Mouse (Mus musculus) spleen, adult 2 months (tissue): ENCODE measurements at regions not wholly inside any gene's neighbourhood (a gene's known extent, or its start where the extent isn't known, plus 50 kb on each side); places are given as distances from the start of the nearest gene placed in this dataset.

Experiments
- DNase-seq, 2 experiments: peaks; one replicate each; pipeline versions ENCODE4 v3.0.0 to v3.0.0-alpha.2; 2012 to 2021; ENCODE audit warnings: low spot score in 2 of 2, low read depth in 1 of 2
- H3K27ac ChIP-seq: fragments of 200-500 bp; 2 replicates; pipeline ENCODE4 v1.5.1; 2012; ENCODE audit warnings: low read length, inconsistent platforms; ENCODE audit not compliant: insufficient read depth
- H3K27me3 ChIP-seq: fragments of 200-500 bp; 2 replicates; pipeline ENCODE4 v1.6.1; 2012; ENCODE audit warnings: mild to moderate bottlenecking, moderate library complexity, low read length, inconsistent platforms; ENCODE audit not compliant: control insufficient read depth, insufficient read depth
- H3K36me3 ChIP-seq: fragments of 200-500 bp; 2 replicates; pipeline ENCODE4 v1.6.1; 2012; ENCODE audit warnings: mild to moderate bottlenecking, low read length, inconsistent platforms; ENCODE audit not compliant: control insufficient read depth, insufficient read depth
- H3K4me1 ChIP-seq: fragments of 200-500 bp; 2 replicates; pipeline ENCODE4 v1.6.1; 2011; ENCODE audit warnings: inconsistent platforms; ENCODE audit not compliant: control insufficient read depth, insufficient read depth, insufficient read length
- H3K4me3 ChIP-seq: fragments of 200-500 bp; 2 replicates; pipeline ENCODE4 v1.5.1; 2011; ENCODE audit warnings: mild to moderate bottlenecking, inconsistent platforms; ENCODE audit not compliant: insufficient read depth, insufficient read length; ENCODE audit errors: extremely low read depth
- CTCF ChIP-seq: fragments of 200-500 bp; IDR thresholded peaks from 2 replicates; pipeline ENCODE4 v1.5.1; 2011; ENCODE audit warnings: mild to moderate bottlenecking, inconsistent platforms; ENCODE audit not compliant: insufficient read depth, insufficient read length, insufficient replicate concordance; ENCODE audit errors: extremely low read depth
- POLR2A ChIP-seq: fragments of 200-500 bp; IDR thresholded peaks from 2 replicates; pipeline ENCODE4 v1.6.1; 2011; ENCODE audit warnings: low read depth, low read length, inconsistent platforms
- WGBS: fragments of 180-500 bp; shearing (Covaris S2); methylation state at CpG from one replicate; pipeline ENCODE4 v1.1.7; 2018; 5-methylcytosine and 5-hydroxymethylcytosine counted together

- no peak for DNase-seq
- H3K4me3 ChIP-seq: no peak overlapping the region
- H3K36me3 ChIP-seq: no peaks in the 10 kb centered on the region
- H3K27ac ChIP-seq: no peak overlapping the region
- TF ChIP-seq POLR2A: no peak
- TF ChIP-seq CTCF: no peak
- no peaks in the 10 kb centered on the region for H3K27me3 ChIP-seq
- 94% methylated on average over 3 of the region's 3 CpGs for WGBS
- H3K4me1 ChIP-seq: no peaks in the 10 kb centered on the region
Observed at GRCm38 (mm10) chr14:15603954-15604523, 165.3 kb upstream of the Lrrc3b start.

- TF ChIP-seq POLR2A (no peak), CTCF (no peak)
Observed at GRCm38 (mm10) chr14:15610166-15610565, 171.4 kb upstream of the Lrrc3b start.

DNA sequence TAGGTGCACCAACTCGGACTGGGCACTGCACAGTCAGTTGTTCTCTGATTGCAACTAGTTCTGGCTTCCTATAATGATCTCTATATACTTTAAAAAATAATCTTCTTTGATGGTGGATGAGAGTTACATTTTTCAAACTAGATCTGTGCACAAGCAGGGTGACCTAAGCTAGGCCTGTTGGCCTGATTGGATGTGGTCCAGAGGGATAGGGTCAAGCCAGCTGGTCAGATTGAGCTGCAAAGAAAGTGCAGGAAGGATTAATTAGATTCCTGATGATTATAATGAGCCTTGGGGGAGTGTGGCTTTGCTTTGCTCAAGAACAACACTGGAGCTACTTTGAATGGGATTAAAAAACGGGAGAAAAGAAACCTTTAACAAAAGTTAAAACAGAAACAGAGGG is 195.8 kb upstream of the Lrrc3b start:
- no peak overlapping the region for H3K4me3 ChIP-seq
- no peaks in the 10 kb centered on the region for H3K36me3 ChIP-seq
- DNase-seq: no peak
- TF ChIP-seq POLR2A: no peak
- 56% methylated on average over 2 of the region's 2 CpGs for WGBS
- H3K27me3 ChIP-seq: no peaks in the 10 kb centered on the region
- no peak overlapping the region for H3K27ac ChIP-seq
- H3K4me1 ChIP-seq: no peaks in the 10 kb centered on the region

More at GRCm38 (mm10) chr14:15610166-15610565, 171.4 kb upstream of the Lrrc3b start:
- no peak for DNase-seq
- WGBS: 88% methylated on average over 1 of the region's 1 CpGs
- Histone ChIP-seq H3K36me3 (no peaks in the 10 kb centered on the region), H3K4me1 (no peaks in the 10 kb centered on the region), H3K4me3 (no peak overlapping the region), H3K27me3 (no peaks in the 10 kb centered on the region), H3K27ac (no peak overlapping the region)

DNA sequence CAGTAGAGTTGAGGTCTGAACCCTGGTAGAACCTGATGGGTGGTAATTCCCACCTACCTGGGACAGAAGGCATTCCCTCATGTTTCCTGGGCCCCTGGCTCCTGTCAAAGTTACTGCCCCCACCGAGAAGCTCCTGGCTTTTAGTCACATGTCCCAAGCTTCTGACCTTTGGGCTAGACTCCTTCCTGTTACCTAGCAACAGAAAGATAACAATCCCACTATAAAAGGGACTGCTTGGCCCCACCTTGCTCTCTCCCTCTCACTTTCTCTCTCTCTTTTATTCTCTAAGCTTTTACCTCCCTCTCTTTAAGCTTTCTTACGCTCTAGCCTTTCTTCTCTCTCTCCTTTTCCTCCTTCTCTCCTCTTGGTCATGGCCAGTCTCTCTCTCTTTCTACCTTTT is 198.9 kb upstream of the Lrrc3b start:
- Histone ChIP-seq H3K36me3 (no peaks in the 10 kb centered on the region), H3K27ac (no peak overlapping the region), H3K27me3 (no peaks in the 10 kb centered on the region), H3K4me1 (no peaks in the 10 kb centered on the region), H3K4me3 (no peak overlapping the region)
- 86% methylated on average over 2 of the region's 2 CpGs for WGBS
- DNase-seq: no peak
- TF ChIP-seq POLR2A (no peak), CTCF (no peak)

GRCm38 (mm10) chr14:15638869-15639268 is 200.1 kb upstream of the Lrrc3b start:
- no peaks in the 10 kb centered on the region for H3K4me1 ChIP-seq
- H3K27me3 ChIP-seq: no peaks in the 10 kb centered on the region
- no peak for DNase-seq
- H3K4me3 ChIP-seq: no peak overlapping the region
- WGBS: 91% methylated on average over 1 of the region's 1 CpGs
- no peak for TF ChIP-seq POLR2A
- TF ChIP-seq CTCF: no peak
- H3K36me3 ChIP-seq: no peaks in the 10 kb centered on the region
- no peak overlapping the region for H3K27ac ChIP-seq

GRCm38 (mm10) chr14:15660886-15661285 is 222.1 kb upstream of the Lrrc3b start:
- Histone ChIP-seq H3K4me3 (no peak overlapping the region), H3K4me1 (no peaks in the 10 kb centered on the region), H3K27me3 (no peaks in the 10 kb centered on the region), H3K27ac (no peak overlapping the region), H3K36me3 (no peaks in the 10 kb centered on the region)
- WGBS: 45% methylated on average over 2 of the region's 2 CpGs
- TF ChIP-seq CTCF (no peak), POLR2A (no peak)
- no peak for DNase-seq

- no peaks in the 10 kb centered on the region for H3K27me3 ChIP-seq
- DNase-seq: no peak
- no peaks in the 10 kb centered on the region for H3K4me1 ChIP-seq
- H3K4me3 ChIP-seq: no peak overlapping the region
- TF ChIP-seq POLR2A: no peak
- H3K27ac ChIP-seq: no peak overlapping the region
- no peaks in the 10 kb centered on the region for H3K36me3 ChIP-seq
Observed at GRCm38 (mm10) chr14:15672292-15672691, 233.5 kb upstream of the Lrrc3b start.
